Mouse (Mus musculus) CH12.LX (cell line): Measurements from ENCODE around the gene Ggt7. TPM values are rescaled to one million over a fixed set of nuclear protein-coding genes. Genes with fewer than 3 reads are reported as not detected.

Source experiments
- DNase-seq: peaks from one replicate; pipeline ENCODE4 v3.0.0-alpha.2; 2013; ENCODE audit errors: extremely low read depth
- H3K27ac ChIP-seq: 2 replicates; pipeline ENCODE4 v1.5.1; 2012; ENCODE audit warnings: low read depth, mild to moderate bottlenecking, control low read depth, moderate library complexity; ENCODE audit not compliant: insufficient read depth
- H3K27me3 ChIP-seq: replicated peaks from 2 replicates; pipeline ENCODE3; 2012; ENCODE audit warnings: inconsistent platforms
- H3K36me3 ChIP-seq, 2 experiments: replicated peaks in 1 of 2; 2 replicates each; pipeline versions ENCODE3 to v1.6.1; 2012; ENCODE audit warnings: inconsistent platforms in 1 of 2, low read length in 1 of 2, mild to moderate bottlenecking in 1 of 2, mixed read lengths in 1 of 2, moderate library complexity in 1 of 2; ENCODE audit not compliant: control insufficient read depth in 1 of 2, insufficient read depth in 1 of 2
- H3K4me1 ChIP-seq, 2 experiments: 2 replicates each; pipeline ENCODE4 v1.6.1; 2012; ENCODE audit warnings: inconsistent platforms in 1 of 2, moderate library complexity in 1 of 2; ENCODE audit not compliant: insufficient read depth in 2 of 2, control insufficient read depth in 1 of 2
- H3K4me2 ChIP-seq: 2 replicates; pipeline ENCODE4 v1.6.1; 2012; ENCODE audit warnings: low read depth, mild to moderate bottlenecking, control low read depth; ENCODE audit not compliant: poor library complexity, insufficient read depth, severe bottlenecking
- H3K4me3 ChIP-seq, 3 experiments: fragments of 150-350 bp in 1 of 3; sonication (generic) in 1 of 3; replicated peaks in 1 of 3; 2 replicates each; pipeline versions ENCODE3 to v1.5.1; 2011 to 2012; ENCODE audit warnings: low read depth in 2 of 3, low read length in 2 of 3, mild to moderate bottlenecking in 2 of 3, moderate library complexity in 2 of 3, control low read depth in 1 of 3, improper control_type of control experiment in 1 of 3, inconsistent platforms in 1 of 3, mixed read lengths in 1 of 3; ENCODE audit not compliant: poor library complexity in 1 of 3
- H3K79me2 ChIP-seq: replicated peaks from 2 replicates; pipeline ENCODE4 v1.6.1; 2012; ENCODE audit warnings: mild to moderate bottlenecking, moderate library complexity; ENCODE audit not compliant: control insufficient read depth, poor library complexity, insufficient read depth, severe bottlenecking; ENCODE audit errors: extremely low read depth
- H3K9ac ChIP-seq: 2 replicates; pipeline ENCODE4 v1.6.1; 2012; ENCODE audit warnings: low read depth, mild to moderate bottlenecking, control low read depth, moderate library complexity; ENCODE audit not compliant: insufficient read depth
- H3K9me3 ChIP-seq: replicated peaks from 2 replicates; pipeline ENCODE3; 2012; ENCODE audit warnings: low read length, inconsistent platforms, mixed read lengths
- CHD2 ChIP-seq: IDR thresholded peaks from 2 replicates; pipeline ENCODE4 v1.6.1; 2011; ENCODE audit warnings: low read length, improper control_type of control experiment
- E2F4 ChIP-seq: IDR thresholded peaks from 2 replicates; pipeline ENCODE4 v1.6.1; 2011; ENCODE audit warnings: low read depth, low read length, improper control_type of control experiment; ENCODE audit not compliant: insufficient replicate concordance
- ELF1 ChIP-seq: IDR thresholded peaks from 2 replicates; pipeline ENCODE4 v1.6.1; 2014; ENCODE audit warnings: low read depth, mild to moderate bottlenecking, inconsistent platforms, low read length, improper control_type of control experiment
- EP300 ChIP-seq: IDR thresholded peaks from 2 replicates; pipeline ENCODE4 v1.6.1; 2011; ENCODE audit warnings: low read length, improper control_type of control experiment
- ETS1 ChIP-seq: conservative IDR thresholded peaks from 2 replicates; pipeline ENCODE4 v1.6.1; 2012; ENCODE audit warnings: low read depth, mild to moderate bottlenecking, inconsistent platforms, low read length, improper control_type of control experiment, moderate library complexity
- GABPA ChIP-seq: IDR thresholded peaks from 2 replicates; pipeline ENCODE4 v1.6.1; 2012; ENCODE audit warnings: low read depth, low read length, improper control_type of control experiment, inconsistent platforms; ENCODE audit not compliant: insufficient replicate concordance
- HCFC1 ChIP-seq: IDR thresholded peaks from 2 replicates; pipeline ENCODE4 v1.6.1; 2012; ENCODE audit warnings: low read depth, mild to moderate bottlenecking, inconsistent platforms, low read length, improper control_type of control experiment
- IRF4 ChIP-seq: IDR thresholded peaks from 2 replicates; pipeline ENCODE4 v1.6.1; 2014; ENCODE audit warnings: low read depth, mild to moderate bottlenecking, inconsistent platforms, low read length, improper control_type of control experiment
- MAFK ChIP-seq: IDR thresholded peaks from 2 replicates; pipeline ENCODE4 v1.6.1; 2011; ENCODE audit warnings: low read length, improper control_type of control experiment; ENCODE audit not compliant: insufficient replicate concordance
- MAZ ChIP-seq: IDR thresholded peaks from 2 replicates; pipeline ENCODE4 v1.6.1; 2012; ENCODE audit warnings: low read depth, mild to moderate bottlenecking, inconsistent platforms, low read length, improper control_type of control experiment, moderate library complexity
- MEF2A ChIP-seq: IDR thresholded peaks from 2 replicates; pipeline ENCODE4 v1.6.1; 2014; ENCODE audit warnings: low read depth, mild to moderate bottlenecking, inconsistent platforms, low read length, improper control_type of control experiment, borderline replicate concordance
- MXI1 ChIP-seq: IDR thresholded peaks from 2 replicates; pipeline ENCODE4 v1.6.1; 2011; ENCODE audit warnings: mild to moderate bottlenecking, low read depth, low read length, improper control_type of control experiment
- MYC ChIP-seq: IDR thresholded peaks from 2 replicates; pipeline ENCODE4 v1.6.1; 2011; ENCODE audit warnings: low read depth, mild to moderate bottlenecking, improper control_type of control experiment, low read length
- NRF1 ChIP-seq: IDR thresholded peaks from 2 replicates; pipeline ENCODE4 v1.6.1; 2014; ENCODE audit warnings: low read depth, mild to moderate bottlenecking, inconsistent platforms, low read length, improper control_type of control experiment, moderate library complexity
- PAX5 ChIP-seq: IDR thresholded peaks from 2 replicates; pipeline ENCODE4 v1.6.1; 2012; ENCODE audit warnings: low read length, inconsistent platforms, mixed read lengths
- RCOR1 ChIP-seq: conservative IDR thresholded peaks from 2 replicates; pipeline ENCODE4 v1.6.1; 2012; ENCODE audit warnings: low read depth, mild to moderate bottlenecking, inconsistent platforms, low read length, improper control_type of control experiment
- TBP ChIP-seq: conservative IDR thresholded peaks from 2 replicates; pipeline ENCODE4 v1.6.1; 2011; ENCODE audit warnings: low read depth, low read length, improper control_type of control experiment
- TCF12 ChIP-seq: IDR thresholded peaks from 2 replicates; pipeline ENCODE4 v1.6.1; 2014; ENCODE audit warnings: low read depth, mild to moderate bottlenecking, inconsistent platforms, low read length, improper control_type of control experiment
- UBTF ChIP-seq: IDR thresholded peaks from 2 replicates; pipeline ENCODE4 v1.6.1; 2012; ENCODE audit warnings: low read depth, mild to moderate bottlenecking, inconsistent platforms, low read length, improper control_type of control experiment, moderate library complexity
- USF1 ChIP-seq: IDR thresholded peaks from 2 replicates; pipeline ENCODE4 v1.6.1; 2014; ENCODE audit warnings: low read depth, mild to moderate bottlenecking, inconsistent platforms, low read length, improper control_type of control experiment
- USF2 ChIP-seq: conservative IDR thresholded peaks from 2 replicates; pipeline ENCODE4 v1.6.1; 2011; ENCODE audit warnings: low read depth, low read length, improper control_type of control experiment
- ZC3H11A ChIP-seq: IDR thresholded peaks from 2 replicates; pipeline ENCODE4 v1.6.1; 2012; ENCODE audit warnings: low read depth, mild to moderate bottlenecking, inconsistent platforms, low read length, improper control_type of control experiment
- ZKSCAN1 ChIP-seq: IDR thresholded peaks from 2 replicates; pipeline ENCODE4 v1.6.1; 2012; ENCODE audit warnings: low read depth, inconsistent platforms, low read length, improper control_type of control experiment, borderline replicate concordance
- ZNF384 ChIP-seq: IDR thresholded peaks from 2 replicates; pipeline ENCODE4 v1.6.1; 2012; ENCODE audit warnings: low read depth, low read length, improper control_type of control experiment, inconsistent platforms
- dilution Hi-C: fragments of 300-500 bp; cut with MboI; formaldehyde crosslinking; loops from 2 replicates; pipeline ENCODE4 v1.14.3; 2020; ENCODE audit warnings: low sequenced_read_pairs; ENCODE audit not compliant: extremely low pct_unique_long_range_greater_than_20kb, extremely low pct_ligation_motif_present
- in situ Hi-C: fragments of 300-500 bp; cut with MboI; formaldehyde crosslinking; loops from 3 replicates; pipeline ENCODE4 v1.14.3; 2019; ENCODE audit warnings: low sequenced_read_pairs, low pct_ligation_motif_present, low pct_unique_long_range_greater_than_20kb, mixed read lengths
- polyA plus RNA-seq: library from polyadenylated mRNA; unstranded; fragments of >175 nt; gene quantifications from 2 replicates; pipeline ENCODE4 v1.2.1, GENCODE M21; 2012; ENCODE audit warnings: low read depth; ENCODE audit not compliant: insufficient read length
- total RNA-seq, 2 experiments: library from RNA; depleted of rRNA; stranded (reverse); fragments of 300-350 nt in 1 of 2; fragments of >200 nt in 1 of 2; gene quantifications; 2 replicates each; pipeline ENCODE4 v1.2.3; 2012 to 2014

The Ggt7 gene
- total and polyA plus RNA-seq, 3 experiments, result 1.7 to 16.5 (median 2.9) TPM

- Histone ChIP-seq H3K9me3 (no peaks in the 10 kb centered on the region), H3K27me3 (no peaks in the 10 kb centered on the region), H3K4me3 (no peak overlapping the region), H3K79me2 (no peaks in the 10 kb centered on the region), H3K9ac (no peak overlapping the region), H3K4me1 (peaks cover 7 to 8% of the 10 kb centered on the region in 2 experiments), H3K36me3 (peaks cover 0 to 3% of the 10 kb centered on the region in 2 experiments), H3K27ac (no peak overlapping the region), H3K4me2 (no peak overlapping the region)
- TF ChIP-seq IRF4 (no peak), ETS1 (no peak), CHD2 (no peak), TCF12 (no peak), GABPA (no peak), TBP (no peak), RCOR1 (no peak), ELF1 (no peak), EP300 (no peak), PAX5 (no peak), USF2 (no peak), MAFK (no peak), ZNF384 (no peak), MYC (no peak), MAZ (no peak), HCFC1 (no peak), USF1 (no peak)
- DNase-seq, result no peak
- in situ Hi-C loops (loop anchor here (25.0 kb wide), 1 partner anchor 254 kb away; the partner anchor contains the start of gene Procr), dilution Hi-C loops (no loop called here)
Observed at GRCm38 (mm10) chr2:155507721-155508470, 10.1 kb downstream of the Ggt7 start.

- Histone ChIP-seq H3K36me3 (peaks cover 0 to 10% of the 10 kb centered on the region in 2 experiments), H3K79me2 (no peaks in the 10 kb centered on the region), H3K9me3 (no peaks in the 10 kb centered on the region), H3K4me3 (no peak overlapping the region), H3K9ac (no peak overlapping the region), H3K27ac (no peak overlapping the region), H3K27me3 (no peaks in the 10 kb centered on the region), H3K4me1 (peaks cover 7 to 8% of the 10 kb centered on the region in 2 experiments), H3K4me2 (no peak overlapping the region)
- DNase-seq, result no peak
- dilution Hi-C loops, result no loop called here
- TF ChIP-seq MXI1, result no peak
- no peak for TF ChIP-seq ZC3H11A
- no peak for TF ChIP-seq MEF2A
- no peak for TF ChIP-seq ZKSCAN1
- no peak for TF ChIP-seq E2F4
- no peak for TF ChIP-seq ELF1
- TF ChIP-seq USF1, result no peak
- TF ChIP-seq RCOR1, result no peak
- TF ChIP-seq UBTF, result no peak
- no peak for TF ChIP-seq CHD2
- TF ChIP-seq ETS1, result no peak
- TF ChIP-seq TCF12, result no peak
- TF ChIP-seq NRF1, result no peak
- in situ Hi-C loops, result loop anchor here (25.0 kb wide), 1 partner anchor 256 kb away; the partner anchor contains the start of gene Procr
Observed at GRCm38 (mm10) chr2:155505811-155506210, 12.2 kb downstream of the Ggt7 start.
